Mouse (Mus musculus) cerebellum, adult 2 months (tissue): ENCODE measurements at regions not wholly inside any gene's neighbourhood (a gene's known extent, or its start where the extent isn't known, plus 50 kb on each side); places are given as distances from the start of the nearest gene placed in this dataset.

Source experiments
- DNase-seq, 2 experiments: peaks; one replicate each; pipeline ENCODE4 v3.0.0; 2021
- H3K27ac ChIP-seq: fragments of 200-500 bp; 2 replicates; pipeline ENCODE4 v1.5.1; 2012; ENCODE audit warnings: low read length, control low read depth, inconsistent platforms; ENCODE audit not compliant: insufficient read depth
- H3K27me3 ChIP-seq: fragments of 200-500 bp; 2 replicates; pipeline ENCODE4 v1.6.1; 2012; ENCODE audit warnings: inconsistent platforms, mild to moderate bottlenecking, low read length, moderate library complexity; ENCODE audit not compliant: control insufficient read depth, insufficient read depth
- H3K4me1 ChIP-seq: fragments of 200-500 bp; 2 replicates; pipeline ENCODE4 v1.6.1; 2011; ENCODE audit warnings: low read length; ENCODE audit not compliant: control insufficient read depth, insufficient read depth
- H3K4me3 ChIP-seq: fragments of 200-500 bp; replicated peaks from 2 replicates; pipeline ENCODE3; 2011; ENCODE audit warnings: mild to moderate bottlenecking, low read depth, low read length, control low read depth; ENCODE audit not compliant: insufficient read depth
- CTCF ChIP-seq: fragments of 200-500 bp; IDR thresholded peaks from 2 replicates; pipeline ENCODE4 v1.5.1; 2011; ENCODE audit warnings: low read depth, mild to moderate bottlenecking, control low read depth, low read length, moderate library complexity, borderline replicate concordance; ENCODE audit not compliant: insufficient read depth
- POLR2A ChIP-seq: fragments of 200-500 bp; IDR thresholded peaks from 2 replicates; pipeline ENCODE4 v1.6.1; 2011; ENCODE audit warnings: low read length, control low read depth, borderline replicate concordance; ENCODE audit not compliant: insufficient read depth
- WGBS: fragments of 180-500 bp; shearing (Covaris S2); methylation state at CpG from one replicate; pipeline ENCODE4 v1.1.7; 2018; 5-methylcytosine and 5-hydroxymethylcytosine counted together

GRCm38 (mm10) chr15:51197466-51198158 lies 2687.1 kb upstream of the Gm7489 start:
- H3K4me1 ChIP-seq, result no peaks in the 10 kb centered on the region
- H3K27ac ChIP-seq, result no peak overlapping the region
- 39% methylated on average over 4 of the region's 4 CpGs for WGBS
- H3K27me3 ChIP-seq, result no peaks in the 10 kb centered on the region
- TF ChIP-seq POLR2A, result no peak
- TF ChIP-seq CTCF, result no peak
- H3K4me3 ChIP-seq, result no peak overlapping the region
- no peak for DNase-seq

GRCm38 (mm10) chr15:51203351-51203750 lies 2681.4 kb upstream of the Gm7489 start:
- 80% methylated on average over 2 of the region's 2 CpGs for WGBS
- Histone ChIP-seq H3K27ac (no peak overlapping the region), H3K4me3 (no peak overlapping the region), H3K27me3 (no peaks in the 10 kb centered on the region), H3K4me1 (no peaks in the 10 kb centered on the region)
- TF ChIP-seq CTCF (no peak), POLR2A (no peak)
- DNase-seq, result no peak

- TF ChIP-seq POLR2A (no peak), CTCF (no peak)
- H3K27me3 ChIP-seq, result no peaks in the 10 kb centered on the region
- no peak for DNase-seq
- no peak overlapping the region for H3K27ac ChIP-seq
- H3K4me1 ChIP-seq, result no peaks in the 10 kb centered on the region
- H3K4me3 ChIP-seq, result no peak overlapping the region
- 82% methylated on average over 3 of the region's 3 CpGs for WGBS
Observed at GRCm38 (mm10) chr15:51206050-51206449, 2678.7 kb upstream of the Gm7489 start.

- H3K4me1 ChIP-seq, result no peaks in the 10 kb centered on the region
- TF ChIP-seq CTCF, result no peak
- TF ChIP-seq POLR2A, result no peak
- DNase-seq, result no peak
- H3K27ac ChIP-seq, result no peak overlapping the region
- H3K4me3 ChIP-seq, result no peak overlapping the region
- H3K27me3 ChIP-seq, result no peaks in the 10 kb centered on the region
- WGBS, result 62% methylated on average over 2 of the region's 2 CpGs
Observed at GRCm38 (mm10) chr15:51206773-51207172, 2677.9 kb upstream of the Gm7489 start.

- 17% methylated on average over 1 of the region's 1 CpGs for WGBS
- Histone ChIP-seq H3K4me3 (no peak overlapping the region), H3K27me3 (no peaks in the 10 kb centered on the region), H3K4me1 (no peaks in the 10 kb centered on the region), H3K27ac (no peak overlapping the region)
- TF ChIP-seq CTCF (no peak), POLR2A (no peak)
- DNase-seq, result no peak
Observed at GRCm38 (mm10) chr15:51234873-51235272, 2649.8 kb upstream of the Gm7489 start.

- 73% methylated on average over 2 of the region's 2 CpGs for WGBS
Observed at GRCm38 (mm10) chr15:51244596-51244995, 2640.1 kb upstream of the Gm7489 start.

GRCm38 (mm10) chr15:51247259-51247658 lies 2637.4 kb upstream of the Gm7489 start:
- Histone ChIP-seq H3K27me3 (no peaks in the 10 kb centered on the region), H3K4me3 (no peak overlapping the region), H3K27ac (no peak overlapping the region), H3K4me1 (no peaks in the 10 kb centered on the region)
- no peak for TF ChIP-seq CTCF
- no peak for TF ChIP-seq POLR2A
- DNase-seq, result no peak
- WGBS, result 92% methylated on average over 5 of the region's 5 CpGs

More at GRCm38 (mm10) chr15:51244596-51244995, 2640.1 kb upstream of the Gm7489 start:
- no peaks in the 10 kb centered on the region for H3K27me3 ChIP-seq
- no peak for TF ChIP-seq POLR2A
- no peak for TF ChIP-seq CTCF
- H3K4me1 ChIP-seq, result no peaks in the 10 kb centered on the region
- H3K4me3 ChIP-seq, result no peak overlapping the region
- H3K27ac ChIP-seq, result no peak overlapping the region
- no peak for DNase-seq

- H3K27ac ChIP-seq, result no peak overlapping the region
Observed at GRCm38 (mm10) chr15:51248034-51248788, 2636.5 kb upstream of the Gm7489 start.

More at GRCm38 (mm10) chr15:51248034-51248788, 2636.5 kb upstream of the Gm7489 start:
- no peak for TF ChIP-seq POLR2A
- TF ChIP-seq CTCF, result no peak
- DNase-seq, result no peak
- Histone ChIP-seq H3K27me3 (no peaks in the 10 kb centered on the region), H3K4me3 (no peak overlapping the region), H3K4me1 (no peaks in the 10 kb centered on the region)
- WGBS, result 84% methylated on average over 8 of the region's 8 CpGs
